Mouse (Mus musculus) lung, postnatal 25 days (tissue): ENCODE data around the gene Flrt3.

Experiments used
- DNase-seq: peaks from one replicate; pipeline ENCODE4 v3.0.0; 2022; ENCODE audit warnings: low spot score

Flrt3 gene

GRCm38 (mm10) chr2:140670963-140671702 lies at the start of gene Flrt3:
Flrt3 (minus strand) TSS chr2:140671469.
- peak; percentile 93 for DNase-seq

- DNase-seq: peak; percentile 58
These were observed 46.1 kb upstream of the Flrt3 start for GRCm38 (mm10) chr2:140717407-140717806.

- DNase-seq: no peak
These were observed 44.6 kb upstream of the Flrt3 start for GRCm38 (mm10) chr2:140715822-140716221.

GRCm38 (mm10) chr2:140707550-140707949 lies 36.3 kb upstream of the Flrt3 start:
- no peak for DNase-seq

- no peak for DNase-seq
These were observed 34.0 kb upstream of the Flrt3 start for GRCm38 (mm10) chr2:140705278-140705677.

GRCm38 (mm10) chr2:140704146-140704545 lies 32.9 kb upstream of the Flrt3 start:
- DNase-seq: no peak

GRCm38 (mm10) chr2:140703377-140703776 lies 32.1 kb upstream of the Flrt3 start:
- no peak for DNase-seq

GRCm38 (mm10) chr2:140698585-140698984 lies 27.3 kb upstream of the Flrt3 start:
- no peak for DNase-seq

- no peak for DNase-seq
These were observed 22.6 kb upstream of the Flrt3 start for GRCm38 (mm10) chr2:140693845-140694244.

GRCm38 (mm10) chr2:140692461-140692860 lies 21.2 kb upstream of the Flrt3 start:
- no peak for DNase-seq

GRCm38 (mm10) chr2:140691403-140691802 lies 20.1 kb upstream of the Flrt3 start:
- no peak for DNase-seq

GRCm38 (mm10) chr2:140690906-140691305 lies 19.6 kb upstream of the Flrt3 start:
- DNase-seq: no peak

- no peak for DNase-seq
These were observed 5.5 kb upstream of the Flrt3 start for GRCm38 (mm10) chr2:140676728-140677127.

GRCm38 (mm10) chr2:140673466-140673865 lies 2.2 kb upstream of the Flrt3 start:
- DNase-seq: no peak

GRCm38 (mm10) chr2:140670457-140670856 lies 812 bp downstream of the Flrt3 start:
- DNase-seq: peak; percentile 12

- DNase-seq: no peak
These were observed 1.5 kb downstream of the Flrt3 start for GRCm38 (mm10) chr2:140669786-140670185.

- DNase-seq: no peak
These were observed 2.2 kb downstream of the Flrt3 start for GRCm38 (mm10) chr2:140669081-140669480.

- DNase-seq: peak; percentile 63
These were observed 3.0 kb downstream of the Flrt3 start for GRCm38 (mm10) chr2:140668311-140668710.

GRCm38 (mm10) chr2:140667261-140668047 lies 3.8 kb downstream of the Flrt3 start:
- DNase-seq: no peak

- DNase-seq: no peak
These were observed 4.4 kb downstream of the Flrt3 start for GRCm38 (mm10) chr2:140666846-140667245.

GRCm38 (mm10) chr2:140664381-140664780 lies 6.9 kb downstream of the Flrt3 start:
- no peak for DNase-seq

- DNase-seq: no peak
These were observed 8.6 kb downstream of the Flrt3 start for GRCm38 (mm10) chr2:140662673-140663072.

- no peak for DNase-seq
These were observed 17.3 kb downstream of the Flrt3 start for GRCm38 (mm10) chr2:140653978-140654377.
